Mouse (Mus musculus): ENCODE measurements at regions not wholly inside any gene's neighbourhood (a gene's known extent, or its start where the extent isn't known, plus 50 kb on each side); places are given as distances from the start of the nearest gene placed in this dataset.

GRCm38 (mm10) chr10:100754957-100755356, 164.7 kb downstream of the 1700017N19Rik start:
- TF ChIP-seq PAX5 (IDR thresholded peaks at IDR 0.05; ENCODE audit: low read length) (no peak), ZC3H11A (IDR thresholded peaks at IDR 0.05; ENCODE audit: low read depth, low read length) (no peak), MAX (IDR thresholded peaks at IDR 0.05; ENCODE audit: low read length) (no peak), JUND (conservative IDR thresholded peaks at IDR 0.05; ENCODE audit: low read depth, low read length) (no peak), ZMIZ1 (IDR thresholded peaks at IDR 0.05; ENCODE audit: low read depth, low read length) (no peak), POLR2A (IDR thresholded peaks at IDR 0.05; ENCODE audit: low read depth, low read length) (no peak), EP300 (IDR thresholded peaks at IDR 0.05; ENCODE audit: low read length) (no peak), TBP (conservative IDR thresholded peaks at IDR 0.05; ENCODE audit: low read depth, low read length) (no peak), KAT2A (IDR thresholded peaks at IDR 0.05; ENCODE audit: insufficient replicate concordance, low read length) (no peak), USF1 (IDR thresholded peaks at IDR 0.05; ENCODE audit: low read depth, low read length) (no peak), BHLHE40 (IDR thresholded peaks at IDR 0.05; ENCODE audit: low read depth, low read length) (no peak), MEF2A (IDR thresholded peaks at IDR 0.05; ENCODE audit: borderline replicate concordance, low read depth, low read length) (no peak), POLR2AphosphoS2 (IDR thresholded peaks at IDR 0.05; ENCODE audit: low read depth, low read length) (no peak), NELFE (IDR thresholded peaks at IDR 0.05; ENCODE audit: low read depth, low read length) (no peak), TCF12 (IDR thresholded peaks at IDR 0.05; ENCODE audit: low read depth, low read length) (no peak), MXI1 (IDR thresholded peaks at IDR 0.05; ENCODE audit: low read depth, low read length) (no peak), MAZ (IDR thresholded peaks at IDR 0.05; ENCODE audit: low read depth, low read length) (no peak), MAFK (IDR thresholded peaks at IDR 0.05; ENCODE audit: insufficient replicate concordance, low read length) (no peak), E2F4 (IDR thresholded peaks at IDR 0.05; ENCODE audit: insufficient replicate concordance, low read depth, low read length) (no peak), RAD21 (IDR thresholded peaks at IDR 0.05; ENCODE audit: low read depth, low read length) (no peak)
- H3K27ac ChIP-seq (ENCODE audit: insufficient read depth, low read depth), result no peak overlapping the region
- no peaks in the 10 kb centered on the region for H3K36me3 ChIP-seq (replicated peaks in 1 of 2; ENCODE audit: control insufficient read depth in 1 of 2, insufficient read depth in 1 of 2, low read length in 1 of 2)
- H3K9ac ChIP-seq (ENCODE audit: insufficient read depth, low read depth), result no peak overlapping the region
- dilution Hi-C loops (cut with MboI; ENCODE audit: extremely low pct_ligation_motif_present, extremely low pct_unique_long_range_greater_than_20kb, low sequenced_read_pairs), result no loop called here
- no peaks in the 10 kb centered on the region for H3K4me1 ChIP-seq (ENCODE audit: control insufficient read depth in 1 of 2, insufficient read depth in 2 of 2)
- no peak overlapping the region for H3K4me2 ChIP-seq (ENCODE audit: insufficient read depth, low read depth, poor library complexity, severe bottlenecking)
- H3K4me3 ChIP-seq (replicated peaks in 1 of 3; ENCODE audit: low read depth in 2 of 3, low read length in 2 of 3, poor library complexity in 1 of 3), result no peak overlapping the region
- H3K27me3 ChIP-seq (replicated peaks), result no peaks in the 10 kb centered on the region
- in situ Hi-C loops (cut with MboI; ENCODE audit: low pct_ligation_motif_present, low pct_unique_long_range_greater_than_20kb, low sequenced_read_pairs), result no loop called here
- no peaks in the 10 kb centered on the region for H3K79me2 ChIP-seq (replicated peaks; ENCODE audit: control insufficient read depth, extremely low read depth, insufficient read depth, poor library complexity, severe bottlenecking)
- no peak for DNase-seq (ENCODE audit: extremely low read depth)
- H3K9me3 ChIP-seq (replicated peaks; ENCODE audit: low read length), result peaks cover 43% of the 10 kb centered on the region

- TF ChIP-seq TBP (conservative IDR thresholded peaks at IDR 0.05; ENCODE audit: low read depth, low read length) (no peak), POLR2A (IDR thresholded peaks at IDR 0.05; ENCODE audit: low read depth, low read length) (no peak), MAZ (IDR thresholded peaks at IDR 0.05; ENCODE audit: low read depth, low read length) (no peak)
- H3K79me2 ChIP-seq (replicated peaks; ENCODE audit: control insufficient read depth, extremely low read depth, insufficient read depth, poor library complexity, severe bottlenecking), result no peaks in the 10 kb centered on the region
- H3K9me3 ChIP-seq (replicated peaks; ENCODE audit: low read length), result peaks cover 40% of the 10 kb centered on the region
- no peak overlapping the region for H3K4me2 ChIP-seq (ENCODE audit: insufficient read depth, low read depth, poor library complexity, severe bottlenecking)
- dilution Hi-C loops (cut with MboI; ENCODE audit: extremely low pct_ligation_motif_present, extremely low pct_unique_long_range_greater_than_20kb, low sequenced_read_pairs) (no loop called here), in situ Hi-C loops (cut with MboI; ENCODE audit: low pct_ligation_motif_present, low pct_unique_long_range_greater_than_20kb, low sequenced_read_pairs) (no loop called here)
- no peaks in the 10 kb centered on the region for H3K27me3 ChIP-seq (replicated peaks)
- no peaks in the 10 kb centered on the region for H3K36me3 ChIP-seq (replicated peaks in 1 of 2; ENCODE audit: control insufficient read depth in 1 of 2, insufficient read depth in 1 of 2, low read length in 1 of 2)
- DNase-seq (ENCODE audit: extremely low read depth), result no peak
- H3K4me1 ChIP-seq (ENCODE audit: control insufficient read depth in 1 of 2, insufficient read depth in 2 of 2), result no peaks in the 10 kb centered on the region
- H3K27ac ChIP-seq (ENCODE audit: insufficient read depth, low read depth), result no peak overlapping the region
- H3K4me3 ChIP-seq (replicated peaks in 1 of 3; ENCODE audit: low read depth in 2 of 3, low read length in 2 of 3, poor library complexity in 1 of 3), result no peak overlapping the region
- H3K9ac ChIP-seq (ENCODE audit: insufficient read depth, low read depth), result no peak overlapping the region
Observed at GRCm38 (mm10) chr10:100774252-100774651, 184.0 kb downstream of the 1700017N19Rik start.

Measured in CH12.LX (cell line).